Mouse (Mus musculus) layer of hippocampus, postnatal 10 days (tissue): ENCODE data around the gene Mbnl1. TPM values are rescaled to one million over a fixed set of nuclear protein-coding genes. Genes with fewer than 3 reads are reported as not detected.

Experiments used
- DNase-seq, 2 experiments: peaks; one replicate each; pipeline ENCODE4 v3.0.0; 2021; ENCODE audit warnings: low spot score in 2 of 2
- total RNA-seq, 2 experiments: library from RNA; stranded (reverse); gene quantifications; 2 replicates each; pipeline ENCODE4 v1.2.3; 2021

The Mbnl1 gene
- total RNA-seq, 2 experiments from 2014 or later, result 81.9 to 108 TPM

DNA sequence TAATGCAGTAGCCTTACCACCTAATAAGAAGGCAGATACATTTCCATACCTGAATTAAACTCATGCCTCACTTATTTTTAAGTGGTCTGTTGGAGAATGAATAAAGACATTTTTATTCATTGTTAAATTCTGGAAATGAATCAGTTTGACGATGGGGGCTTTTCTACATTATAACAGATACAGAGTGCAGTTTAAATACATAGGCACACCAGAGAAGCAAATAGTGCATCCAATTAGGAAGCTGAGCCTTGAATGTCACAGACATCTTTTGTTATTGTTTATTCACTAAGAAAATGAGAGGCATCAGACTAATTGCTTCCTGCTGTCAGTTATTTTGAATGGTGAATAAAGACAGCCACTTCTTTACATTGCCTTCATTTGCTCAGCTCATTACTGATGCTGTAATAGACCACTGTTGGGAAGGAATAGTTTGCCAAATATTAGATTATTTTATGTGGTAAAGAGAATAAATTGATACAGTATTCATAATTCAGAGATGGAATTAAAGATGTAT, 95.6 kb downstream of the Mbnl1 start:
- no peak for DNase-seq

DNA sequence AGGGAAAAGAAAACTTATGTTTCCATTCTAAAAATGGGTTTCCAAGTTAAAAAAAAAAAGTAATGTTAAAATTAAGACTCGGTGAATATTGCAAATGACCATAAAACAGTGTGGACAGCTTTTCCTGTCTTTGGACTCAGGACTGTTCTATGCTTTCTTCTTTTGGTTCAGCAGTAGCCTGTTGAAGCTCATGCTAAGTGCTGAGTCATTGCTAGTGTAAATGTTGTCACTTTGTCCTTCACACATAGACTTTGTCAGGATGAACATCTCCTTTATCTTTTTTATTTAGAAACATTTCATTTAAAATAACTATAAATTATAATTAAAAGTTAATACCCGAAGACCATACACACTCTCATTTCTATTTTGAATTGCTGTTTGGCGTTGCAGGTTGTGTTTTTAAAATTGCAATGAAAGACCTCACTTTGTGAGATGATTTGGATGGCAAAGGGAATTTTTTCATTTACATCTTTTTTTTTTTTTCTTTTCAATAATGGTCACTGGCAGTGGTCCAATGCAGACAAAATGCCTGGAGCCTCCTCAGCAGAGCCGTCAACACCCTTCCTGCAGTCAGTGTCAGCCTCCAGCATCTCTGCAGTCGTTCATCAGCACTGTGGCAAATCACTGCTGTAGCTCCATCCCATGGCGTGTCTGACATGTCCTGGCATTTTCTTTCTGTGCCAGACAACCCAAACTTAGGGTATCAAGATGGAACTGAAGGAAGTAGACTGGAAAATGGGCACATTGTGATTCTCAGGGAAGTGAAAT, 96.4 kb downstream of the Mbnl1 start:
- no peak for DNase-seq

DNA sequence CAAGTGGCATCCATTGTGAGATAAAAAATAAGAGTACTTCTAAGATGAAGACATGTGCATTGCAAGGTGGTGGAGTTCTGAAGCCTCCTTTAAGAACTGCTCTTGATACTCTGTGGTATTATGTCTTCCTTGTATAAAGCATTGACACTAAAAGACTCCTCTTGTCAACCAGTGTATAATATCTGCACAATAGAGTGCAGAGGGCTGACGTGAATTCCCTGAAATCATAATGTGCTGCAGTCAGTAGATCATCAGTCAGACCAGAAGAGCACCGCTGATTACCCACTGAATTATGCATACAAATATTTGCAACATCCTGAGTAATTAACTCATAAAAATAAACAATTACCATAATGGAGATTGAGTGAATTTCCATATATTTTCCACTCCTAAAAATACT, 97.2 kb downstream of the Mbnl1 start:
- no peak for DNase-seq

DNA sequence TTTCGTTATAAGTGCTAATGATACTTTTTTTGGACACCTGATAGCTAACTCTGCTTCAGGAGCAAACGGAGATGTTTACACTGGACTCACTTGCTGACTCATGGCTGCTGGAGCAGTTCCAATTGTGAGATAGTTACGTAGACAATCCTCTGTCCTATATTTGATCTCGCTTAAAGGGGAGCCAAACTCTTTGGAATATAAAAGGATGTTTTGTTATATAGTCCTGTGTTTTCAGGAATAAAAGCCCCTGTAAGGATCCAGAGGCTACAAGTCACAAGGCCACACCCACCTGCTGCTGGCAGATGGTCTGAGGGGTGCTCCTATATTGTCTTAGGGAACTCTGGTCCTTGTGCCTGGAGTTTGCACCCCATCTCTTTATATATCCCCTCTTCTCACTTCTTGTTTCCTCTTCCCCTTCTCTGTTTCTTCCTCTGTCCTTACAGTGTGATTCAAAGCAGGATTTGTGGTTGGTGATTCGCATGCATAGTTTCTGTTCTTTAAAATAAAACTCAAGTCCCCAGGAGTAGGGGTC, 97.9 kb downstream of the Mbnl1 start:
- DNase-seq, result no peak

DNA sequence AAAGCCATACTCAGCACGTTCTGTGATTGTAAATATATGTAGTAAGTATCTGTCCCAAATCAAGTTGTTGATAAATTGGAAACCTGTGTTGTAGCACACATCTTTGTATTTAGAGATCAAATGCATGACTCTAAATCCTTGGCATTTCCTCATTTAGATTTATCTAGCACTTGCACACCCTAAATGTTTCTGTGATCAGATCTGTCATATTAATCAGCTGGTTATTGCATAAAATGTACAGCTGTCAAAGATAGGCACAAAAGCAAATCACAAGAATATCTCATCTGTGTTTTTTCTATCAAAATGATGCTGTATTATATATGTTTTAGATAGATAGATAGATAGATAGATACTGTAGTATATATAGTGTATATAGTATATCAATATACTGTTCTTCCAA, 98.9 kb downstream of the Mbnl1 start:
- no peak for DNase-seq

DNA sequence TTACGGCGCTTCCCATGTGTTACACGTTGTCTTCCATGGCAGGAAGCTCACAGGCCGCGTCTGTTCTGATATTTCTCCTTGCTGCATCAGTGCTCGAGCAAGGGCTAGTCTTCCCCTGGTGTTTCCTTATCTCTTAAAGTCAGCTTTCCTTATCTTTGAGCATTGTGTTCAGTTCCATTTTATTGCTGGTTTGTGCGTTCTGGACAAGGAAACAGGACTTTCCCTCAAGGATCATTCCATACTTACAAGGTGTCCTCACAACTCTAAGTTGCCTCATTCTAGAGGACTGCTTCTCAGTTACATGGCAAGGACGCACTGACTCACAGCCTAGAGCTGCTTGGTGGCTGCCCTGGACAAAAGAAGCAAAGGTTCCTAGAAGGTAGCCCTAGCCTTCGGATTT, 101.6 kb downstream of the Mbnl1 start:
- no peak for DNase-seq

DNA sequence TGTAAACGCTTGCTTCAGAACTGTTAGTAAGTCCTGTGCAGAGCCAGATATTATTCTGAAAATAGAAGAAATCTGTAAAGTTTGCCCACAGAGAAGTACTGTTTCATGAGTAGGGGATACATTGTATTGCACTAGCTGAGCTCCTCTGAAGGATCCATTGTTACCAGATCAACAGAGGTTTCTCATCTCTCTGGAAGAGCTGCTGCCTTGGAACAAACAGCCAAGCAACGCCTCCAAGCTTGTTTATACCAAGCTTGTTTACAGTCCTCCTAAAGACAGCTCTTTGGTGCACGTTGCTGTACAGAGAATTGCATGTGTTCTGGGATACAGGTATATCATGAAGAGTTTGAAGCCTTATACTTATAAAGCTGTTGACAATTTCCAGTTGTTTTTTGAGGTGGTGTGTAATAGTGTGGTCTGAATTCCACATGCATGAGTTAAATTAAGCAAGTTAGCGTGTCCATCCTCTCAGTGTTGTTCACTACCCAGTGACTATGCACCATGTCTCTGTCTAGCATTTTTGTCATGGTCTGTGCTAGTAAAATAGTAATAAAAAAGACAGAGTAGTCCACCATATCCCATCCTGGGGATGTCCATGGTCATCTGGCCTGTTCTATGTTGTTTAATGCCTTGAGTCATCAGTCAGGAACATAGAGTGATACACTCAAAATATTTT, 102.4 kb downstream of the Mbnl1 start:
- DNase-seq, result no peak

DNA sequence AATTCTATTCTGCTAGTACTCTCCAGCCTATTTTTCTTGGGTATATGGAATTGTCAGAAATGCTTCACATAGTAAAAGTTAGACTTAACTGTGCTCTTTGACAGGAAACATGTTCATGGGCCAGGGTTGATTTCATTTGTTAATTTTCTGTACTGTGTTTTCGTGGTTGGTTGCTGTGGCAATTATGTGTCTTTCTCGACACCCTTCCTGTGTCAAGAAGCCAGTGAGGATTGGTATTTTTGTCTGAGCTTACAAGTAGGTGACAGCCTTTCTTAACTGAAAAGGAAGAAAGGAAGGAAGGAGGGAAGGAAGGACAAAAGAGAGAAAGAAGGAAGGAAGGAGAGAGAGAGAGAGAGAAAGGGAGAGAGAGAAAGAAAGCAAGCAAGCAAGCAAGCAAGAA, 103.3 kb downstream of the Mbnl1 start:
- no peak for DNase-seq

DNA sequence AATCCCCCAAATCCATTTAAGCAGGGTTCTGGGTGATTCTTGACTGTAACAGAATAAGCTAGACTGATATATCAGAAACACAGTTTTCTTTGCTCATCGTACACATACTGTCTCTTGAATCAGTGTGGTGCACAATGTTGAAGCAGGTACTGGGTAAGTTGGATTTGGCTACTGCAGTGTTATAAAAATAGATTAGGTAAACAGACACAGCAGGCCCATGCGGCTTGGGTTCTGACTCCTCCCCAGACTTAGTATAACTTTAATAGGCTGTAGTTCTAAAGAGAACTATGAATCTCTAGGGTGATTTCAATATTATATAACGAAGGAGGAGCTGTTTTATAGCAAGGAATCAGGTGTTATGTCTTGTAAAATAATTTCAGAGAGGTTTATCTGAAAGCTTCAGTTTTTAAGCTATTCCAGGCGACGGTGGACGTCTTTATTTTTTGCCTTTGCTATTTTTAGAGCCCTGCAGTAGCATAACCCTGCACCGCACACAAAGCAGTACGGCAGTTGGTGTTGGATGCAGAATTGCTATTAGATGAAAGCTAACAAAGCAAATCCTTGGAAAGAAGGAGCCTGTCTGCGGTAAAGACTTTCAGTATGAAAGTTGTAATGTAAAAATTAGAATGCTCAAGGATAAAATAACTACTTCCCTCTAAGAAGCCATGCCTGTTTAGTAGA, 103.9 kb downstream of the Mbnl1 start:
- no peak for DNase-seq

DNA sequence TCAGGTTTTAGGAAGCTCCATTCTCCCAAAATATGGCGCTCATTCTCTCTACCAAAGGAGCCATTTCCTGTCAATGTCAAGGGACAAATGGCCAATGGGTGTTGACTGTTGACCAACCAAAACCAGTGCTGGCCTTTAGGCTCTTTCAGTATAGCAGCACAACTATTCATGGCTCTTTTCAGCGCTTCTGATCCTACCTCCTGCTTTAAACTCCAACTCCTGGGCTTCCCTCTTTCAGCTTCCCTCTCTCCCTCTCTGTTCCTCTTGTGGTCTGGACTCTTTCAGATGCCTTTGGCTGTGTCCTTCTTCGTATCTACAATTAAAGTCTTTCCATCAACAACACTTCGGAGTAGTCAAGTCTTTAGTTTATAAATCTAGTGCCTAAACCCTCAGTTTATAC, 107.2 kb downstream of the Mbnl1 start:
- DNase-seq, result no peak

DNA sequence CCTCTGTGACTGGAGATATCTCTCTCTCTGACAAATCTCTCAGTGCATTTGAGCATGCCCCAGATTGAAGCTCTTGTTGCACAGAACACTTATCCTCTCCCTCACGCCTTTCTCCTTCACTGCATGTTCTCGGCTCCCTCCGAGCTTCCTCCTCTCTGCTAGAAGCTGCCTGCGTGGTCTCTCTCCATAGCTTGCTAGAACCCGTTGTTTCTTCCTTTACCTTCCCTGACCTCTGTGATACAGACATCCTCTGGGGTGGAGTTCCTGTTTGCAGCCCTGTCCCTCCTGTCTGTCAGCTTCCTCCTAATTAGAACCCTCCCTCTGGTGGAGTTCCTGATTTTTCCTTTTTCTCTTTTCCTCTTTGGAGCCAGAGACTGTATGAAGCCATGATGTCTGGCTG, 108.1 kb downstream of the Mbnl1 start:
- DNase-seq, result no peak

DNA sequence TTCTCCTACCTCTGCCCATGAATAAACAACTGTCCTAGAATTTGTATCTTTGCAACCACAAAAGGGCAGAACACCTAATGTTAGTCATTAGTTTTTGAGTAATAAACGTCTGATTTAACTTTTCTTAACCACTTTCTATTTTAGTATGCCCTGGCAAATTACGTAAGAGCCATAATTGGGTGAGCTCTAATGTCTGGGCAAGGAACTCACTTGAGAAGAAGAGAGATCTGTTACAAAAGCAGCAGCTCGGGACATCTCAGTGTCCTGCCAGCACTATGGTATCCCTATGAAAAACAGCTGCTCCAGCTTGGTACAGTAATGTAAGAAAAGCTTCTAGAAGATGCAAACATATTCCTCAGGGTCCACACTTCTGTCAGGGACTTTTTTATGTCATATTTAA, 109.5 kb downstream of the Mbnl1 start:
- no peak for DNase-seq

DNA sequence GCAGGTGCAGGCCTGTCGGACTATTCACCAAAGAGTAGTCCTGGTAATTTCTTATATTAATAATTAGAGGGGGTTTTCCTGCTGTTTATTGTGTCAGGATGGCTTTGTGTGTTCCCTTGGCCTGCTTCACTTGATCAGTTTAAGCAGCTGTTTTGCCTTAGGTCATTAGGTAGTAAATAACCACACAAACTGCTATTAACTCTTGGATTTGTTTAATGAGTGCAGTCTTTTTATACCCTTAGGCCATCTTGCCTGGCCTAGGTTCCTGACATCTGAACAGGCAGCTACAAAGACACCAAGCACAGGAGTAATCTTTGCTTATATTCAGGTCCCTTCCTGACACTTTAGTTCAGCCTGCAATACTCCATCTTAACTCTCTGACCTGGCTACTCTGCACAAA, 110.0 kb downstream of the Mbnl1 start:
- no peak for DNase-seq

DNA sequence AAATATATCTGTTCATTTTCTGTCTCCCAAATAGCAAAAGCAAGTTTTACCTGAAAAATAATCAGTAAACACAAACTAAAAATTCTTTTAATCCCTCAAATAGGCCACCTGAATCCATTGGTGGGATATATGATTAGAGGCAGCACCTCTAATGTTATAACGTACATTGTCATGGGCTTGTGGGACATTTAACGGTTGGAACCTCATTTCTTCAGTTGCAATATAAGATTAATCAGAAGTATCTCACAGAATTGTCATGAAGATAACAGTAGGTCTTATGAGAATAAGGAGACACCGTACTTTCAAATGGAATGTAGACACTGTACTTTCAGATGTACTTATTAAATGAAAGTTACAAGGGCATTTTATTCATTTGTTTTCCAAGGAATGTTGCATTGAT, 112.1 kb downstream of the Mbnl1 start:
- no peak for DNase-seq

DNA sequence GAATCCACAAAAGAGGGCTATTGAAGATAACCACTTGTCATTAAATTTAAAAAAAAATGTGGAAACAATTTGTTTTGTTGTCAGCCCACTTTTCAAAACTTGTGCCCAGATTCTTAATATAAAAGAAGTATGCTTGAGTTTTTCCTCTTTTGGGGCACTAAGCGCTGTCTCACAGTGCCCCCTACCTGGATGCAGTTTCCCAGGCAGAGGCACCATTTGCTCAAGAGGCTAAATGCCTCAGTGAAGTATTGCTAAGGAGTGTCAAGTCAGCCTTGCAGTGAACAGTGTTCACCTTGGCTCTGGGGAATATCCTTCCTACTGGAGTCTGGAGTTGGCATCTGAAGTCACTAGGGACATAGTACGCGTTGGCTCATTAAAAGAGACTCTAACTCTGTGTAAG, 113.4 kb downstream of the Mbnl1 start:
- no peak for DNase-seq

DNA sequence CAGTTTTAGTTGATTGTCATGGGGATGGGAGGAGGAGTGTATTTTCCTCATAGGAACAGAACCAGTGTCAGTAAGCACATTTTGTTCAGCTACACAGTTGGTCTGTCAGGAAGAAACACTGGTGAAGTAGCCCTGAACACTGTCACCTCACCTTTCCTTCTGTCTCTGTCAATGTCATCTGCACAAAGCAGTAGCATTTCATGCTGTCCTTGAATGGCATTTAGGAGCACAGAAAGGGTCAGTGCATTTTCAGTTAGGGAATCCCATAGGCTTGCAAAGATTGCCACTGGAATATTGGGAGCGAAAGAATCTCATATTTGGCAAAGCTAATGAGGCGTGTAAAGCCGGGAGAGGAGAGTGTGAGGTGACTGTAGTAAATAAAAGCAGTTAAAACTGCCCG, 114.5 kb downstream of the Mbnl1 start:
- no peak for DNase-seq

DNA sequence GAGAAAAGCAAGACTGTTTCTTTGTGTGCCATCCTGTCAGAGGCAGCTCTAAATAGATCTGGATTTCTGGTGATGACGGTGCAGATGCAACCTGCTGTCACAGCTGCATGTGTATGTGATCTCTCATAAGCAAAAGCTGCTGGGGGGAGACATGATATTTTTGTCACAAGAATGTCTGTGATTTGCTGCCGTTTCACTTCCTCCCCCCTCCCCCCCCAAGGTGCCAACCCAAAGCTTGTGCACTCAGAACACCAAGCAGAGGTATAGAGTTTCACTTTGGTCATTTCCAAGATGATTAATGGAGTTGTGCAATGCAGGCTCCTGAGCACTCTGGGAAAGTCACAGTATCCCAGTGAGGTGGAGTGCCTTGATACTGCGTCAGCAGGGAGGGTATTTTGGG, 116.7 kb downstream of the Mbnl1 start:
- no peak for DNase-seq

DNA sequence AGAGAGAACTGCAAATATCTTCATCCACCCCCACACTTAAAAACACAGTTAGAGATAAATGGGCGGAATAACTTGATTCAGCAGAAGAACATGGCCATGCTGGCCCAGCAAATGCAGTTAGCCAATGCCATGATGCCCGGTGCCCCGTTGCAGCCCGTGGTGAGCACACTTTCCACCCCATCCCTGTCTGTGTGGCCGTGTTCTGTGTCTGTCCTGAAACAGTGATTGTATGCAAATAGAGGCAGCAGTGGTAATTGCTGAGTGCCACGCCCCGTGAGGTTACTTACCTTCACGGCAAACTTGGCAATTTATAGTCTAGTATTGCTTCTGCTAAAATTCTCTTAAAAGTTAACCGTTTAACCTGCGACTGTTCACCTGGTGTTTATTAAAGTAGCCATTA, 123.0 kb downstream of the Mbnl1 start:
- no peak for DNase-seq

DNA sequence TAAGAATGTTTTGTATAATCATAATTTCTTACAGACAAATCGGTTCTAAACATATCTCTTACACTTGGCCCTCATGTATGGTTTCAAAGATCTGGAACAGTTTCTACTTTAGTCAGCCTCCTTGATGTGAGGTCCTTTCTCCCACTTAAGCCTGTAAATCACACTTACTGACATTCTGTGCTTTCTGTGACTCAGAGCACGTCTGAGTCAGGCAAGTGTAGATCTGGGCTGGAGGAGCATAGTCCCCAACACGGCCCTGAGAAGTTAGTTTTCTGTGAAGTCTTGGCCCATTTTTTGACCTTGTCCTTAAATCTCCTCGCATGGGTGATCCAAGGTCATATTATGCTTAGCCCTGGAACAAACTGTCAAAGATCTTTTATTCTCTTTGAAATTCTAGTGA, 124.4 kb downstream of the Mbnl1 start:
- DNase-seq, result no peak

DNA sequence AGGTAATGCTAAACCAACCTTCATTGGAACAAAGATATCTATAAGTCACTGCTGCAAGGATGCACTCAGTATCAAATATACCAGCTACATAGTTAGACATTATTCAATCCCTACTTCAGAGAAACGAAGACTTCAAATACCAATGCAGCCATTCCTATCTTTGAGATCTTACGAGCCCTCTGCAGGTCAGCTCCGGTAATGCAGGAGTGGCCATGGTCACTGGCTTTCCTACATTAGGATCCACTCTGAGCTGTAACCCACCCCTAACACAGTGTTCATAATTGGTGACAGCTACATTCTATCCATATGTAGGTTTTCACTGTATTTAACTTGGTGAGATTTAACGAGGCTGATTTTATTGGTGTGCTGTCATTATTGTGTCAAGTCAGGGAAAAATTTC, 129.1 kb downstream of the Mbnl1 start:
- peak; percentile 82 to 84 for DNase-seq

DNA sequence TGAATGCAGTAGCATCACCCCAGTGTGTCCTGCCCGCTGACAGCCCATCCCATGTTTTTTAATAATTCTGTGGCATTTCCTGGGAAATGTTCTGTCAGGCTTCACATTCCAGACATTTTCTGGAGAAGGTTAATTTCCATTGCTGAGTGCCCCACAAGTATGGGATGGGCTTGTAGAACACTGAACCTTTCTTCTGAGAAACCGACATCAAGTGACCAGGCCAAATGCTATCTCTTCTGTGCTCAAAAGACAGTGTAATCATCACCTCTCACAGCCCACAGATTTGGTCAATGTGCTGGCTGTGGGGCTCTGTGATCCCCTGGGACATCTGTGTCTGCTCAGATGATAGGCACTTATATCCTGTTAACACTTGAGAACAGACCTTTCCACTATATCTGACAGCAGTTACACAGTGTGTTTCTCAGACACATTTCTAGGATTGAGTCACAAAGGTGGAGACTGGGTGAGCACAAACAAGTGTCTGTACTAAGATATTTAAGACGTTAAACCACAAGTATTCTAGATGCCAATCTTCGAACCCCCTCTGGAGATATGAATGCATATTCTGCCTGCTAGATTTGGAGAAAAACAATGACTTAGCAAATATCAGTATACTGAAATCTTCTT, 130.4 kb downstream of the Mbnl1 start:
- DNase-seq, result no peak

DNA sequence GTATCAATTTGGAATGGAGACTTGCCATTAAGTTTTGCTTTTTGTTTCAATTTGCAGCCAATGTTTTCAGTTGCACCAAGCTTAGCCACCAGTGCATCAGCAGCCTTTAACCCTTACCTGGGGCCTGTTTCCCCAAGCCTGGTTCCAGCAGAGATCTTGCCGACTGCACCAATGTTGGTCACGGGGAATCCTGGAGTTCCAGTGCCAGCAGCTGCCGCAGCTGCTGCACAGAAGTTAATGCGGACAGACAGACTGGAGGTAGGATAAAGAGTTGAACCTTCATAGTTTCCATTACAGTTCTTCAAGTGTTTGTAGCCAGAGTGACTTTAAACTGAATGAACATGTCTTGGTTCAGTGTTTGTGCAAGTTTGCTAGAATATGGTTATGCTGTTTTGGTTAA, 131.0 kb downstream of the Mbnl1 start:
- no peak for DNase-seq
